15 mouse cellular contexts compared by ENCODE assay signal in genomic region chrX:50501181-50501580, GRCm38 (mm10).
DNase-seq lines count a peak whose midpoint lies in the region; TF ChIP-seq lines count a peak whose summit lies in the region.
"Had no signal": no experiment of that assay in that cellular context is flagged by ENCODE, and none has a peak within 500 bp of the region (broad histone marks: within the 10 kb centered on the region; RNA-seq: fewer than 3 reads in every experiment).

No protein-coding gene starts in this region.

- no peak for DNase-seq in gastrocnemius, adult 2 months
- DNase-seq in gastrocnemius, adult 18-20 months (ENCODE audit: low spot score): no peak
- no peak for DNase-seq in left cerebral cortex, adult 2 months (ENCODE audit: extremely low spot score in 1 of 2, low spot score in 2 of 2)
- no peak for DNase-seq in left cerebral cortex, adult 11 months (ENCODE audit: low spot score)
- DNase-seq in ES-CJ7 (ENCODE audit: low read depth, low spot score): peak; percentile 9
- DNase-seq in brain, embryonic 14.5 days (ENCODE audit: low read depth): peak; percentile 55
- no peak for DNase-seq in testis, postnatal 14 days (ENCODE audit: low spot score)
- DNase-seq: adrenal gland, adult 8-10 months; heart, adult 11 months; heart, postnatal 10 days; kidney, postnatal 25 days had no signal

- no peak for TF ChIP-seq POLR2A in brain, embryonic 14.5 days (IDR thresholded peaks at IDR 0.05; ENCODE audit: borderline replicate concordance, extremely low read depth, insufficient read depth, insufficient read length, poor library complexity, severe bottlenecking)

- no peak overlapping the region for H3K4me3 ChIP-seq in gastrocnemius, adult 2 months
- no peak overlapping the region for H3K4me3 ChIP-seq in left cerebral cortex, adult 2 months
- H3K4me3 ChIP-seq: embryonic facial prominence, embryonic 10.5 days; liver, embryonic 12.5 days; megakaryocyte, embryonic 14.5 days; myocyte had no signal

- peak; percentile 38; the same call in 1 of the 2 replicates for TF ChIP-seq CTCF in gastrocnemius, adult 2 months (IDR thresholded peaks at IDR 0.05)
- TF ChIP-seq CTCF in left cerebral cortex, adult 2 months (IDR thresholded peaks at IDR 0.05): peak; percentile 46
- TF ChIP-seq CTCF in brain, embryonic 14.5 days (IDR thresholded peaks at IDR 0.05; ENCODE audit: borderline replicate concordance, extremely low read depth, insufficient read depth, insufficient read length): no peak

- no peak overlapping the region for H3K27ac ChIP-seq in gastrocnemius, adult 2 months
- H3K27ac ChIP-seq in left cerebral cortex, adult 2 months: no peak overlapping the region
- H3K27ac ChIP-seq: embryonic facial prominence, embryonic 10.5 days; liver, embryonic 12.5 days had no signal

- intact Hi-C loops in gastrocnemius, adult 2 months (cut with DNase I): loop anchor here (5.0 to 10.0 kb wide), 3 partner anchors 729 to 1156 kb away; no protein-coding TSS in a partner anchor
- intact Hi-C loops in left cerebral cortex, adult 2 months (cut with DNase I): loop anchor here (1.0 to 10.0 kb wide), 2 partner anchors 1124 to 1816 kb away; no protein-coding TSS in a partner anchor

Comparison
In these comparisons a context has a peak if more than half of its experiments do, and no peak if none do; other contexts are left out.
1. DNase-seq: peak in ES-CJ7 (single experiment) and brain, embryonic 14.5 days (single experiment); none in gastrocnemius, adult 2 months (single experiment), gastrocnemius, adult 18-20 months (single experiment), left cerebral cortex, adult 2 months (0 of 2), left cerebral cortex, adult 11 months (single experiment) and testis, postnatal 14 days (single experiment).